Mouse (Mus musculus) heart, embryonic 10.5 days (tissue): ENCODE measurements at regions not wholly inside any gene's neighbourhood (a gene's known extent, or its start where the extent isn't known, plus 50 kb on each side); places are given as distances from the start of the nearest gene placed in this dataset.
"Not testable (repeated sequence)": the region's sequence is repeated elsewhere in the genome, so short reads cannot be mapped to it uniquely, and the experiment has no call there.

Experiments used
- DNase-seq: peaks from one replicate; pipeline ENCODE4 v3.0.0-alpha.2; 2017; ENCODE audit warnings: low spot score
- H3K27ac ChIP-seq: fragments of 300-500 bp; sonication (generic); 2 replicates; pipeline ENCODE4 v1.5.1; 2016; ENCODE audit warnings: mild to moderate bottlenecking
- H3K27me3 ChIP-seq: fragments of 300-500 bp; sonication (generic); 2 replicates; pipeline ENCODE4 v1.6.1; 2016; ENCODE audit warnings: mild to moderate bottlenecking; ENCODE audit not compliant: poor library complexity, insufficient read depth, severe bottlenecking
- H3K36me3 ChIP-seq: fragments of 300-500 bp; sonication (generic); 2 replicates; pipeline ENCODE4 v1.6.1; 2016; ENCODE audit warnings: mild to moderate bottlenecking, moderate library complexity
- H3K4me1 ChIP-seq: fragments of 300-500 bp; sonication (generic); 2 replicates; pipeline ENCODE4 v1.6.1; 2016; ENCODE audit warnings: mild to moderate bottlenecking
- H3K4me3 ChIP-seq: fragments of 300-500 bp; sonication (generic); 2 replicates; pipeline ENCODE4 v1.5.1; 2016; ENCODE audit warnings: mild to moderate bottlenecking, moderate library complexity
- H3K9me3 ChIP-seq: fragments of 300-500 bp; sonication (generic); 2 replicates; pipeline ENCODE4 v1.6.1; 2016; ENCODE audit warnings: mild to moderate bottlenecking, moderate library complexity
- WGBS: fragments of 180-500 bp; shearing (Covaris S2); methylation state at CpG from one replicate; pipeline ENCODE4 v1.1.7; 2016; 5-methylcytosine and 5-hydroxymethylcytosine counted together

- H3K9me3 ChIP-seq, result no peaks in the 10 kb centered on the region
- no peaks in the 10 kb centered on the region for H3K4me1 ChIP-seq
- no peak overlapping the region for H3K4me3 ChIP-seq
- H3K27ac ChIP-seq, result no peak overlapping the region
- no peak for DNase-seq
- no peaks in the 10 kb centered on the region for H3K36me3 ChIP-seq
- H3K27me3 ChIP-seq, result no peaks in the 10 kb centered on the region
- WGBS, result 60% methylated on average over 4 of the region's 4 CpGs
These were observed 274.1 kb upstream of the Gk2 start for GRCm38 (mm10) chr5:97730920-97731319.

- not testable (repeated sequence) for H3K27me3 ChIP-seq, H3K27ac ChIP-seq, H3K4me3 ChIP-seq, H3K4me1 ChIP-seq, H3K9me3 ChIP-seq, DNase-seq, H3K36me3 ChIP-seq
- WGBS, result 55% methylated on average over 4 of the region's 4 CpGs
These were observed 262.5 kb upstream of the Gk2 start for GRCm38 (mm10) chr5:97719364-97719763.

DNA sequence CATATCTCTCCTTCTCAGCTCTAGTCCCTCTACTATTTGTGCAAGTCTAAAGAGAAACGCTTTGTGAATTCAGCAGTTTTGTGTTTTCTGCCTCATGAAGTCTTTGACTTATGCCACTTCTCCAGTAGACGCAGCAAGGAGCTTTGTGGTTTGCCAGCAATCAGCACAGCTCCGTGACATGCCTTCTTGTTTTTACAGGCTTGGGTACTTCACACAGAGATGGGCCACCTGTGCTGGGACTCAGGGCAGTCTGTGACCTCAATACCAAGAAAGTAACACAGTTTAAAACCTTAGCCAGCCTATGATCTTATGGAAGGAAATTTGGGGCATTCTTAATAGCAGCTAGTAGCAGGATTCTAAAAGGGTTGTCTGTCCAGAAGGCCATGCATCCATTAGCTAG lies 248.4 kb upstream of the Gk2 start:
- Histone ChIP-seq H3K36me3 (no peaks in the 10 kb centered on the region), H3K4me3 (no peak overlapping the region), H3K27ac (no peak overlapping the region), H3K9me3 (no peaks in the 10 kb centered on the region), H3K27me3 (no peaks in the 10 kb centered on the region), H3K4me1 (no peaks in the 10 kb centered on the region)
- WGBS, result 78% methylated on average over 3 of the region's 3 CpGs
- DNase-seq, result no peak

DNA sequence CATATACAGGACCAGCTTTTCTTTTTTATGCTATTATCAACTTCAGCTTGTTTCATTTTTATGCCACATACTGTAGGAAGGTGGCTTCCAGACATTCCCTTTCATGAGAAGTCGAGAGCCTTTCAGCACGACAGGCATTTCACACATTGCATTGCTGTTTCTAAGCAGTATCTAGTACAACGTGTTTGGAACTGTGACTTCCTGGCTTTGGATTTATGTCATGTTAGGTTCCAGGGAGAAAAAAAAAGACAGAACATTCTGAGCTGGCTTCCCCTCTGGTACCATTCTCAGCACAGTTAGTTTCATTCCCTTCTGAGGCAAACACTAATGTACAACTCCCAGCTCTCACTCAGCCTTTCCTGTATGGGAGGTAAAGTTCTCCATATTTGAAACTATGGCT lies 243.7 kb upstream of the Gk2 start:
- Histone ChIP-seq H3K36me3 (no peaks in the 10 kb centered on the region), H3K27ac (no peak overlapping the region), H3K27me3 (no peaks in the 10 kb centered on the region), H3K4me1 (no peaks in the 10 kb centered on the region), H3K9me3 (no peaks in the 10 kb centered on the region), H3K4me3 (no peak overlapping the region)
- WGBS, result 68% methylated on average over 3 of the region's 3 CpGs
- DNase-seq, result no peak

DNA sequence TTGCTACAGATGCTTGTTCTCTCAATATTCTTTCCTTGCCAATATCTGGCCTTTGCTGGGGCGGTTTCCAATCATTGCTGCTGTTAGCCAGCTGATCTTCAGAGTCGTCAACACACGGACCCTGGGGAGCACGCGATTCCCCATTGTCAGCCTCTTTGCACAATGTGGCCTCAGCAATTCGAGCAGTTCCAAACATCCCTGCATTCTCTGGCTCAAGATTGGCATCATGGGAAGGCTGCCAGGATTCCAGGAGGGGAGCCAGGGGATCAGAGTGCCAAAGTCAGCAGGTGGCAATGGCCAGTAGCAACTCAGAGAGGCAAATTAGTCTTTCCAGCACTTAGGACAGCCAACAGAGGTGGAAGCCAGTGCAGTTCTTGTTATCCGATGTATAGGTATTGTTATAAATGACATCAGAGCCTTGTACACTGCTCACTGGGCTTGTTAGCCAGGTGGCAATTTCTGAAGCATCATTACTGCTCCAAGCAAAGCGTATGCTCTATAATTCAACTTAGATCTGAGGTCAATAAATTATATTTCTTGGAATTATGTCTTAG lies 240.8 kb upstream of the Gk2 start:
- DNase-seq, result no peak
- no peaks in the 10 kb centered on the region for H3K27me3 ChIP-seq
- H3K4me1 ChIP-seq, result no peaks in the 10 kb centered on the region
- H3K27ac ChIP-seq, result no peak overlapping the region
- no peaks in the 10 kb centered on the region for H3K36me3 ChIP-seq
- 74% methylated on average over 8 of the region's 8 CpGs for WGBS
- no peaks in the 10 kb centered on the region for H3K9me3 ChIP-seq
- no peak overlapping the region for H3K4me3 ChIP-seq

- no peak for DNase-seq
- no peaks in the 10 kb centered on the region for H3K36me3 ChIP-seq
- WGBS, result 80% methylated on average over 10 of the region's 10 CpGs
- no peaks in the 10 kb centered on the region for H3K27me3 ChIP-seq
- H3K9me3 ChIP-seq, result no peaks in the 10 kb centered on the region
- H3K27ac ChIP-seq, result no peak overlapping the region
- no peaks in the 10 kb centered on the region for H3K4me1 ChIP-seq
- H3K4me3 ChIP-seq, result no peak overlapping the region
These were observed 236.6 kb upstream of the Gk2 start for GRCm38 (mm10) chr5:97693333-97693940.

DNA sequence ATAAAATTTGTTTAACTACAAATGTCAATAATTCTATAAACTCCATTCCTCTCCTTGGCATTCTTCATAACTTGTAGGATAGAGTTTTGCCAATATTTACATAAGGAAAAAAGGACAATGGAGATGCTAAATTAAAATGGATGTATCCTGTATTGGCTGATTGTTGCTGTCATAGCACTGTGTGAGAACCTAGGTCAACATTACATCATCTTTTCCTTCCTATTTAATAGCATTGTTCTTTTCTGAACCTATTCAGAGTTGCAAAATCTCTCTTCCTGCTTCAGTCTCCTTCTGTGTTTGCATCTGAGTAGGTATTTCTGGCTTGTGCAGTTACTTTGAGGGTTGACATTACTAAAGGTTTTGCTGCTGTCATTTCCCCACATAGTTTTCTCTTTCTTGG lies 228.6 kb upstream of the Gk2 start:
- Histone ChIP-seq H3K9me3 (no peaks in the 10 kb centered on the region), H3K4me3 (no peak overlapping the region), H3K27me3 (no peaks in the 10 kb centered on the region), H3K36me3 (no peaks in the 10 kb centered on the region), H3K27ac (no peak overlapping the region), H3K4me1 (no peaks in the 10 kb centered on the region)
- DNase-seq, result no peak

- WGBS, result 69% methylated on average over 4 of the region's 4 CpGs
- DNase-seq, result no peak
- H3K9me3 ChIP-seq, result no peaks in the 10 kb centered on the region
These were observed 227.9 kb upstream of the Gk2 start for GRCm38 (mm10) chr5:97684592-97685258.

DNA sequence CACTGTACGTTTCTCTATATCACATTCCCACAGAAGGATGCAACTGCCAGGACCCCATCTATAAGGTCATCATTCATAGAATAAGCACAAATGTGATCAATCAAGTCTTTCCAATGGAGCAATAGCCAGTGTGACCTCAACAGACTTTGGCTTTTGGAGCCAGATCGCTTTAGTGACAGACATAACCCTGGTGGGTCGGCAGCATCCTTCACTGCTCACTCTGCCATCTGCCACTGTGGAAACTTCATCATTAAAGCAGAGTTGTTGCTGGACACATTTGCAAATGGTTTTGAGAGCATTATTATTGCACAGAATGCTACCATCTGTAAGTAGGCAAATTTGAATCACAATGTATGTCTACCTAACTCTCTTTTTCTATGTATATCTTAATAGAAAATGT lies 212.9 kb upstream of the Gk2 start:
- H3K27ac ChIP-seq, result no peak overlapping the region
- H3K4me3 ChIP-seq, result no peak overlapping the region
- no peaks in the 10 kb centered on the region for H3K36me3 ChIP-seq
- no peak for DNase-seq
- H3K27me3 ChIP-seq, result no peaks in the 10 kb centered on the region
- no peaks in the 10 kb centered on the region for H3K4me1 ChIP-seq
- 73% methylated on average over 3 of the region's 3 CpGs for WGBS
- no peaks in the 10 kb centered on the region for H3K9me3 ChIP-seq

More at GRCm38 (mm10) chr5:97684592-97685258, 227.9 kb upstream of the Gk2 start:
- H3K4me3 ChIP-seq, result no peak overlapping the region
- no peaks in the 10 kb centered on the region for H3K4me1 ChIP-seq
- H3K36me3 ChIP-seq, result no peaks in the 10 kb centered on the region
- no peak overlapping the region for H3K27ac ChIP-seq
- H3K27me3 ChIP-seq, result no peaks in the 10 kb centered on the region

- 81% methylated on average over 12 of the region's 12 CpGs for WGBS
- H3K9me3 ChIP-seq, result no peaks in the 10 kb centered on the region
- no peak for DNase-seq
These were observed 199.5 kb upstream of the Gk2 start for GRCm38 (mm10) chr5:97656167-97656924.

GRCm38 (mm10) chr5:97655266-97655665 lies 198.4 kb upstream of the Gk2 start:
- 89% methylated on average over 6 of the region's 6 CpGs for WGBS
- H3K4me3 ChIP-seq, result no peak overlapping the region
- H3K27ac ChIP-seq, result no peak overlapping the region
- H3K36me3 ChIP-seq, result no peaks in the 10 kb centered on the region
- H3K4me1 ChIP-seq, result no peaks in the 10 kb centered on the region
- DNase-seq, result no peak
- no peaks in the 10 kb centered on the region for H3K9me3 ChIP-seq
- H3K27me3 ChIP-seq, result no peaks in the 10 kb centered on the region

More at GRCm38 (mm10) chr5:97656167-97656924, 199.5 kb upstream of the Gk2 start:
- no peaks in the 10 kb centered on the region for H3K4me1 ChIP-seq
- no peaks in the 10 kb centered on the region for H3K27me3 ChIP-seq
- no peak overlapping the region for H3K4me3 ChIP-seq
- no peak overlapping the region for H3K27ac ChIP-seq
- no peaks in the 10 kb centered on the region for H3K36me3 ChIP-seq

DNA sequence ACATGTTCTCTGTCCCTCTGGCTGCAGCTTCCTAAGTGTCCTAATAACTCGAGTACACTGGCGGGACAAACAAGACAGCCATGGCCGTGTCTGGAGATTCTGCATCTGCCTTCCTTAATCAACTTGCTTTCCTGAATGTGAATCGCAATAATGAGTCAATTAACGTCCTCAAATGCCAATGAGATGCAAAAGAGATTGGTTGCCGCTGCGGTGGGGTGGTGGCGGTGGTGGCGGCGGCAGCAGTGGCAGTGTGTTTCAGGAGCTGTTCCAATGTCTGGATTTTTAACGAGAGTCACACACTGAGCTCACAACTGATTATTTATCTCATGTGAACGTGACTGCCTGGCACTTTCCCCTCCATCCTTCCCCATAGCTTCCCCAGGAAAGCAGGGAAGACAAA lies 197.6 kb upstream of the Gk2 start:
- Histone ChIP-seq H3K9me3 (no peaks in the 10 kb centered on the region), H3K36me3 (no peaks in the 10 kb centered on the region), H3K27me3 (no peaks in the 10 kb centered on the region), H3K27ac (no peak overlapping the region), H3K4me3 (no peak overlapping the region), H3K4me1 (no peaks in the 10 kb centered on the region)
- WGBS, result 61% methylated on average over 12 of the region's 12 CpGs
- DNase-seq, result no peak

DNA sequence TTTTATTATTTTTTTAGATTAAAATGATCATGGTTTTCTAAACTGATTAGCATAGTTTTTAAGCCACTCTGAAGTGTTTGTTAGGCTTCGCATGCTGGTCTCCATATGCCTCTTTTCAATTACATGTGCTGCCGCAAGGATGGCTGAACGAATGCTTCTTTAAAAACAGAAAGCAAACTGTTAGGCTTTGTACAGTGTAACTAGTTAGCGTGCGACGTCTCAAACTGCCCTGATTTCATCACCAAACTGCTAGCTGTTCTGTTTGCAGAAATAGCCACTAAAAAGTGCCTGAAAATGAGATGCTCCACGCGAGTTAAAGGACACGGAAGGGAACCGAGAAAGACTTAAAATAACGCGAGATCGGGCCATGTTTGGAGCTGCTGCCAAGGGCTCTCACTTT lies 185.4 kb upstream of the Gk2 start:
- no peak overlapping the region for H3K27ac ChIP-seq
- H3K9me3 ChIP-seq, result no peaks in the 10 kb centered on the region
- no peak overlapping the region for H3K4me3 ChIP-seq
- no peaks in the 10 kb centered on the region for H3K27me3 ChIP-seq
- 88% methylated on average over 13 of the region's 13 CpGs for WGBS
- H3K36me3 ChIP-seq, result no peaks in the 10 kb centered on the region
- no peak for DNase-seq
- no peaks in the 10 kb centered on the region for H3K4me1 ChIP-seq
